Mouse (Mus musculus): ENCODE measurements at regions not wholly inside any gene's neighbourhood (a gene's known extent, or its start where the extent isn't known, plus 50 kb on each side); places are given as distances from the start of the nearest gene placed in this dataset.

GRCm38 (mm10) chr15:5510056-5510455 lies 266.1 kb upstream of the Ptger4 start:
- no peak for DNase-seq (ENCODE audit: low read depth)

- no peak for DNase-seq (ENCODE audit: low read depth)
These were observed 267.1 kb upstream of the Ptger4 start for GRCm38 (mm10) chr15:5511046-5511445.

GRCm38 (mm10) chr15:5512546-5512945 lies 268.6 kb upstream of the Ptger4 start:
- no peak for DNase-seq (ENCODE audit: low read depth)

- DNase-seq (ENCODE audit: low read depth): no peak
These were observed 269.2 kb upstream of the Ptger4 start for GRCm38 (mm10) chr15:5513146-5513545.

- DNase-seq (ENCODE audit: low read depth): peak; percentile 20
These were observed 270.2 kb upstream of the Ptger4 start for GRCm38 (mm10) chr15:5514217-5514616.

- no peak for DNase-seq (ENCODE audit: low read depth)
These were observed 273.4 kb upstream of the Ptger4 start for GRCm38 (mm10) chr15:5517244-5517966.

GRCm38 (mm10) chr15:5519552-5519951 lies 275.6 kb upstream of the Ptger4 start:
- no peak for DNase-seq (ENCODE audit: low read depth)

GRCm38 (mm10) chr15:5519997-5520396 lies 276.0 kb upstream of the Ptger4 start:
- no peak for DNase-seq (ENCODE audit: low read depth)

GRCm38 (mm10) chr15:5528619-5529018 lies 284.6 kb upstream of the Ptger4 start:
- no peak for DNase-seq (ENCODE audit: low read depth)

- no peak for DNase-seq (ENCODE audit: low read depth)
These were observed 289.7 kb upstream of the Ptger4 start for GRCm38 (mm10) chr15:5533656-5534055.

- no peak for DNase-seq (ENCODE audit: low read depth)
These were observed 293.4 kb upstream of the Ptger4 start for GRCm38 (mm10) chr15:5537432-5537831.

- DNase-seq (ENCODE audit: low read depth): peak; percentile 70
These were observed 295.4 kb upstream of the Ptger4 start for GRCm38 (mm10) chr15:5539301-5539928.

- peak; percentile 11 for DNase-seq (ENCODE audit: low read depth)
These were observed 310.5 kb upstream of the Ptger4 start for GRCm38 (mm10) chr15:5554526-5554925.

GRCm38 (mm10) chr15:5554926-5555325 lies 310.9 kb upstream of the Ptger4 start:
- DNase-seq (ENCODE audit: low read depth): no peak

GRCm38 (mm10) chr15:5555381-5556066 lies 311.5 kb upstream of the Ptger4 start:
- DNase-seq (ENCODE audit: low read depth): no peak

- no peak for DNase-seq (ENCODE audit: low read depth)
These were observed 317.8 kb upstream of the Ptger4 start for GRCm38 (mm10) chr15:5561783-5562182.

GRCm38 (mm10) chr15:5574366-5574765 lies 330.4 kb upstream of the Ptger4 start:
- no peak for DNase-seq (ENCODE audit: low read depth)

- DNase-seq (ENCODE audit: low read depth): no peak
These were observed 335.6 kb upstream of the Ptger4 start for GRCm38 (mm10) chr15:5579559-5579958.

GRCm38 (mm10) chr15:5580416-5580815 lies 336.4 kb upstream of the Ptger4 start:
- no peak for DNase-seq (ENCODE audit: low read depth)

GRCm38 (mm10) chr15:5584381-5584780 lies 340.4 kb upstream of the Ptger4 start:
- no peak for DNase-seq (ENCODE audit: low read depth)

GRCm38 (mm10) chr15:5604732-5605266 lies 360.8 kb upstream of the Ptger4 start:
- no peak for DNase-seq (ENCODE audit: low read depth)

GRCm38 (mm10) chr15:5607533-5607932 lies 363.5 kb upstream of the Ptger4 start:
- no peak for DNase-seq (ENCODE audit: low read depth)

GRCm38 (mm10) chr15:5623021-5623420 lies 379.0 kb upstream of the Ptger4 start:
- DNase-seq (ENCODE audit: low read depth): no peak

Data from 416B (cell line).